In the genomic region with DNA sequence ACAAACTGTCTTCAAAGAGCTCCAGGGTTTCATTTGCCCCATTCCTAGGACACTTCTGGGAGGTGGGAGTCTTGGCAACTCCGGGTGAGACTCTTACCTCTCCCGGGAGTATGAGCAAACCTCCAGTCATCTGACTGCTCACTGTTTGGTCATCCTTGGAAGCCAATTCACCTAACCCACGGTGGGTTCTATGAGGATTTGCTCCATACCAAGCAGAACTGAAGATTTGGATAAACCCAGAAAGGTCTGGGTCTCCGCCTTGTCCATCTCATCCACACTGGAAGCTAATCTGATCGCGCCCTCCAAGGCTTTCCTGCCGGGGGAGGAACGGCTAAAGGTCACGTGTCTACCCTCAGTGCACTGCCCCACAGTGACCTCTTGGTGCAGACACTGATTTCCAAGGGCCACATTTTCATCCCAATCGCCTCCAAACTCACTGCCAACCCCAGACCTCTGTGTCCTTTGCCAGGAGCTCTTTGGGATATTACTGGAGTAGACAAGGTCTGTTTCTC, we compare ENCODE assay signal across 36 mouse cellular contexts. TPM values are rescaled to one million over a fixed set of nuclear protein-coding genes. Genes with fewer than 3 reads are reported as not detected.
DNase-seq lines count a peak whose midpoint lies in the region; ATAC-seq and TF ChIP-seq lines count a peak whose summit lies in the region.
"Had no signal": no experiment of that assay in that cellular context is flagged by ENCODE, and none has a peak within 500 bp of the region (broad histone marks: within the 10 kb centered on the region; RNA-seq: fewer than 3 reads in every experiment).

No protein-coding gene starts in this region.

- no peak overlapping the region for H3K27ac ChIP-seq in ES-E14 (ENCODE audit: insufficient read depth, low read depth, low read length, poor library complexity, severe bottlenecking)
- H3K27ac ChIP-seq: embryonic facial prominence, embryonic 10.5 days; embryonic facial prominence, embryonic 13.5 days; forebrain, embryonic 10.5 days; forebrain, embryonic 13.5 days; gastrocnemius, adult 2 months; heart, embryonic 15.5 days; hindbrain, embryonic 10.5 days; hindbrain, embryonic 13.5 days; intestine, embryonic 15.5 days had no signal

- in situ Hi-C loops in ES-E14 (cut with MboI; ENCODE audit: low sequenced_read_pairs in 2 of 2, unreplicated experiment in 2 of 2) = no loop called here

- 0 out of 2 replicates have a peak overlapping the region, but pooled peaks have one; percentile 28 for H3K9ac ChIP-seq in ES-E14 (ENCODE audit: insufficient read depth, low read depth, low read length, poor library complexity, severe bottlenecking)
- H3K9ac ChIP-seq: embryonic facial prominence, embryonic 13.5 days; forebrain, embryonic 13.5 days; heart, embryonic 12.5 days; heart, embryonic 15.5 days; hindbrain, embryonic 13.5 days; intestine, embryonic 15.5 days had no signal

- DNase-seq in 3134 (ENCODE audit: extremely low read depth, insufficient read length, low spot score) (peak; percentile 63), ES-E14 (ENCODE audit: low read depth, low spot score) (no peak), R1 (ENCODE audit: low read depth, low spot score) (peak; percentile 69)
- DNase-seq in lung, adult 2 months = no peak
- DNase-seq in left cerebral cortex, adult 9 months (ENCODE audit: low spot score in 2 of 2) = no peak
- no peak for DNase-seq in frontal cortex, postnatal 14 days (ENCODE audit: low spot score in 2 of 2)
- DNase-seq: adrenal gland, adult 8-10 months; adrenal gland, postnatal 25 days; cerebellum, adult 11-12 months; cerebellum, adult 8-10 months; cerebellum, postnatal 10 days; cerebellum, postnatal 36 days; embryo, embryonic 11 days; gastrocnemius, adult 2 months; gastrocnemius, postnatal 14 days; heart, adult 11 months; heart, postnatal 10 days; heart, postnatal 36 days; kidney, adult 11 months had no signal

- no peak for TF ChIP-seq POLR2A in lung, adult 2 months (IDR thresholded peaks at IDR 0.05; ENCODE audit: borderline replicate concordance, extremely low read depth, low read depth, low read length)

- TF ChIP-seq CTCF in E14TG2a.4 (conservative IDR thresholded peaks at IDR 0.05; ENCODE audit: low read length) = no peak
- no peak for TF ChIP-seq CTCF in lung, adult 2 months (IDR thresholded peaks at IDR 0.05; ENCODE audit: insufficient read depth, low read length)

- WGBS in lung, adult 2 months = 67% methylated on average over 10 of the region's 10 CpGs

- H3K27me3 ChIP-seq in E14TG2a.4 (ENCODE audit: insufficient read depth, low read length) = peaks cover under 1% of the 10 kb centered on the region; the same call in 1 of the 2 replicates
- H3K27me3 ChIP-seq: embryonic facial prominence, embryonic 13.5 days; forebrain, embryonic 13.5 days; heart, embryonic 15.5 days; intestine, embryonic 15.5 days had no signal

- H3K9me3 ChIP-seq in E14TG2a.4 (ENCODE audit: low read length) = no peaks in the 10 kb centered on the region
- H3K9me3 ChIP-seq in ES-E14 (ENCODE audit: control insufficient read depth, insufficient read depth, low read depth, low read length) = no peaks in the 10 kb centered on the region
- H3K9me3 ChIP-seq: embryonic facial prominence, embryonic 10.5 days; embryonic facial prominence, embryonic 13.5 days; forebrain, embryonic 10.5 days; forebrain, embryonic 13.5 days; G1E; heart, embryonic 12.5 days; heart, embryonic 15.5 days; hindbrain, embryonic 10.5 days; hindbrain, embryonic 13.5 days; intestine, embryonic 15.5 days had no signal

- H3K36me3 ChIP-seq in E14TG2a.4 (ENCODE audit: insufficient read depth, low read length) (peaks cover 36% of the 10 kb centered on the region), ES-E14 (ENCODE audit: control insufficient read depth, insufficient read depth, low read length, poor library complexity, severe bottlenecking) (no peaks in the 10 kb centered on the region)
- H3K36me3 ChIP-seq: embryonic facial prominence, embryonic 10.5 days; embryonic facial prominence, embryonic 13.5 days; G1E; hindbrain, embryonic 10.5 days; hindbrain, embryonic 13.5 days had no signal

- H3K4me3 ChIP-seq in E14TG2a.4 (replicated peaks; ENCODE audit: low read length) (peak overlapping the region; percentile 68), ES-E14 (ENCODE audit: insufficient read depth in 1 of 2, low read depth in 1 of 2, low read length in 2 of 2, poor library complexity in 1 of 2, severe bottlenecking in 1 of 2) (peak overlapping the region; percentile 14 to 47; a peak in 3 of 4 replicates)
- no peak overlapping the region for H3K4me3 ChIP-seq in lung, adult 2 months (replicated peaks; ENCODE audit: extremely low read depth, low read depth, low read length)
- H3K4me3 ChIP-seq: embryonic facial prominence, embryonic 10.5 days; embryonic facial prominence, embryonic 13.5 days; forebrain, embryonic 10.5 days; forebrain, embryonic 13.5 days; gastrocnemius, adult 2 months; heart, embryonic 12.5 days; heart, embryonic 15.5 days; hindbrain, embryonic 10.5 days; hindbrain, embryonic 13.5 days; intestine, embryonic 15.5 days had no signal

- no peak for ATAC-seq in erythroblast, adult 5-6 weeks (replicated peaks; ENCODE audit: low FRiP score, poor library complexity, severe bottlenecking)
- ATAC-seq: forebrain, embryonic 13.5 days; forebrain, embryonic 16.5 days; hindbrain, embryonic 16.5 days; intestine, embryonic 15.5 days had no signal

- H3K4me1 ChIP-seq in E14TG2a.4 (replicated peaks; ENCODE audit: low read depth, low read length) (peaks cover 33% of the 10 kb centered on the region), ES-E14 (ENCODE audit: control insufficient read depth in 2 of 2, insufficient read depth in 2 of 2, low read length in 2 of 2, poor library complexity in 1 of 2) (peaks cover 0 to 2% of the 10 kb centered on the region in 2 experiments; a peak in 1 of 4 replicates)
- H3K4me1 ChIP-seq in lung, adult 2 months (ENCODE audit: control insufficient read depth, insufficient read depth, low read length) = no peaks in the 10 kb centered on the region; the same call in 1 of the 2 replicates
- H3K4me1 ChIP-seq: heart, embryonic 12.5 days; intestine, embryonic 15.5 days had no signal

TF ChIP-seq in ES-E14, 5 proteins besides CTCF, POLR2A, EP300 and RAD21:
- TF ChIP-seq MAFK (IDR thresholded peaks at IDR 0.05; ENCODE audit: insufficient read depth, low read depth, low read length) (no peak), ZC3H11A (IDR thresholded peaks at IDR 0.05; ENCODE audit: borderline replicate concordance, low read depth, low read length) (no peak), CHD2 (IDR thresholded peaks at IDR 0.05; ENCODE audit: low read depth, low read length) (no peak), HCFC1 (IDR thresholded peaks at IDR 0.05; ENCODE audit: borderline replicate concordance, insufficient read depth, low read length) (no peak), ZNF384 (IDR thresholded peaks at IDR 0.05; ENCODE audit: low read depth, low read length) (no peak)

RNA-seq across cellular contexts. Expression of gene Gprc5a, which starts 18.6 kb away (rescaled TPM):
- 7.8 and 10.6 TPM in 2 replicates for total RNA-seq in ES-E14 (2012; rRNA removed)
- polyA plus RNA-seq in lung, adult 2 months (2012; rRNA removed) = 281 and 352 TPM in 2 replicates
- not detected in 2 replicates for total RNA-seq in erythroblast, adult 5-6 weeks (2015; ENCODE audit: low replicate concordance)
- total RNA-seq in erythroblast, adult 5-6 weeks (2017; ENCODE audit: low replicate concordance) = not detected in 2 replicates
- total RNA-seq: G1E had no signal
- polyA plus RNA-seq: G1E had no signal

RNA-seq across cellular contexts. Expression of gene Gprc5d, which starts 34.0 kb away (rescaled TPM):
- total RNA-seq in ES-E14 (2012; rRNA removed) = not detected in 2 replicates
- 0.17 TPM in 1 of 2 replicates, not detected in the other for polyA plus RNA-seq in lung, adult 2 months (2012; rRNA removed)
- total RNA-seq in erythroblast, adult 5-6 weeks (2015; ENCODE audit: low replicate concordance) = not detected in 2 replicates
- not detected in 2 replicates for total RNA-seq in erythroblast, adult 5-6 weeks (2017; ENCODE audit: low replicate concordance)
- total RNA-seq: adrenal gland, adult 8-10 months; adrenal gland, postnatal 25 days; G1E; gastrocnemius, adult 2 months; gastrocnemius, postnatal 14 days; gastrocnemius, postnatal 4 days; heart, adult 8-10 months; heart, postnatal 36 days had no signal
- polyA plus RNA-seq: brain, embryonic 14.5 days; embryonic facial prominence, embryonic 10.5 days; embryonic facial prominence, embryonic 13.5 days; forebrain, embryonic 10.5 days; forebrain, embryonic 13.5 days; forebrain, embryonic 16.5 days; G1E; heart, embryonic 12.5 days; heart, embryonic 15.5 days; hindbrain, embryonic 10.5 days; hindbrain, embryonic 13.5 days; hindbrain, embryonic 16.5 days; intestine, embryonic 15.5 days had no signal

Comparison
In these comparisons a context has a peak if more than half of its experiments do, and no peak if none do; other contexts are left out.
1. DNase-seq: peak in 3134 (single experiment) and R1 (single experiment); none in ES-E14 (single experiment), lung, adult 2 months (single experiment), left cerebral cortex, adult 9 months (0 of 2) and frontal cortex, postnatal 14 days (0 of 2).